Mouse (Mus musculus): ENCODE results near the gene Nsg2. TPM values are rescaled to one million over a fixed set of nuclear protein-coding genes. Genes with fewer than 3 reads are reported as not detected.

Nsg2 gene
- polyA plus RNA-seq, 1 experiment from 2014 or later: 39.2 TPM

DNA sequence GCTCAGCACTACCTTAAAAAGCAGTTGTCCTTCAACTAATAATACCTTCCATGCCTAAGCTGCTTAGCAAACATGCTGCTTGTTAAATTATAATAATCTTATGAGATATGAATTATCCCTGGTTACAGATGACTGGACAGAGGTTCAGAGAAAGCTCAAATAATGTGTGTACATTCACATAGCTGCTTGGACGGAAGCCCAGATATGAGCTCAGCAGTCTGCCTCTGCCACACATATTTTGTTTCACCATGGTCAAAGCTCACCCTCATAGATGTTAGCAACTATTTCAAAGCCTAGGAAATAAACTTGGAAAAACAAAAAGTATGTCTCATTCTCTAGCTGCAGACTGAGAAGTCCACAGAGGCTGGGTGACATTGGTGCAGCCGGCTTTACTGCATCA is 74.9 kb downstream of the Nsg2 start:
- no peak overlapping the region for H3K4me2 ChIP-seq (ENCODE audit: low read depth)
- ATAC-seq (ENCODE audit: insufficient read depth, low FRiP score, low TSS enrichment): no peak
- WGBS: 88% methylated on average over 2 of the region's 2 CpGs

DNA sequence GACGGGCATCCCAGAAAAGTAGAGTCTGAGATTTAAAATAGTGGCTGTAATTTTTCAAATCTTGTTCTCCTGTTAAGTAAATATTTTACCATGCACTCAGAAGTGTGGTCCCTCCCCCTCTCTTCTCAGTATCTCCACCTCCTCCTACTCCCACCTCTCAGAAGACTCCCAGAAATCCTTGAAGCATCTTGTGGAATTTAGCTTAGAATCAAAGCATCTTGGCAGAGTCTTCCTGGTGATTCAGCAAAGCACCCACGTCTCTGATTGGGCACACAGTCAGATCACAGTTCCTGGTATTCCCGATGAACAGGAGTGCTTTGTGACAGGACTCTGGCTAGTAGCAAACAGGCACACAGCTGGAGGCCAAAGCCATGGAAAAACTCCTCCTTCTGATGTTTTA is 83.2 kb downstream of the Nsg2 start:
- Histone ChIP-seq H3K27ac (ENCODE audit: low read depth, low read length) (no peak overlapping the region), H3K9me3 (ENCODE audit: control insufficient read depth, low read length) (no peaks in the 10 kb centered on the region), H3K27me3 (ENCODE audit: control insufficient read depth, insufficient read depth, low read length) (no peaks in the 10 kb centered on the region), H3K4me2 (ENCODE audit: low read depth) (no peak overlapping the region), H3K36me3 (ENCODE audit: control insufficient read depth, insufficient read depth, low read length) (no peaks in the 10 kb centered on the region), H3K4me1 (ENCODE audit: control insufficient read depth, insufficient read depth, low read length) (peaks cover 5% of the 10 kb centered on the region), H3K9ac (ENCODE audit: low read length) (no peak overlapping the region), H3K4me3 (ENCODE audit: low read depth, low read length) (no peak overlapping the region)
- DNase-seq (ENCODE audit: low spot score) (no peak), ATAC-seq (ENCODE audit: insufficient read depth, low FRiP score, low TSS enrichment) (no peak)
- WGBS: 64% methylated on average over 3 of the region's 3 CpGs

More for the DNA sequence above, 74.9 kb downstream of the Nsg2 start:
- Histone ChIP-seq H3K27ac (ENCODE audit: low read depth, low read length) (no peak overlapping the region), H3K27me3 (ENCODE audit: control insufficient read depth, insufficient read depth, low read length) (no peaks in the 10 kb centered on the region), H3K4me1 (ENCODE audit: control insufficient read depth, insufficient read depth, low read length) (no peaks in the 10 kb centered on the region), H3K9ac (ENCODE audit: low read length) (no peak overlapping the region), H3K36me3 (ENCODE audit: control insufficient read depth, insufficient read depth, low read length) (no peaks in the 10 kb centered on the region), H3K9me3 (ENCODE audit: control insufficient read depth, low read length) (no peaks in the 10 kb centered on the region), H3K4me3 (ENCODE audit: low read depth, low read length) (no peak overlapping the region)
- no peak for DNase-seq (ENCODE audit: low spot score)

DNA sequence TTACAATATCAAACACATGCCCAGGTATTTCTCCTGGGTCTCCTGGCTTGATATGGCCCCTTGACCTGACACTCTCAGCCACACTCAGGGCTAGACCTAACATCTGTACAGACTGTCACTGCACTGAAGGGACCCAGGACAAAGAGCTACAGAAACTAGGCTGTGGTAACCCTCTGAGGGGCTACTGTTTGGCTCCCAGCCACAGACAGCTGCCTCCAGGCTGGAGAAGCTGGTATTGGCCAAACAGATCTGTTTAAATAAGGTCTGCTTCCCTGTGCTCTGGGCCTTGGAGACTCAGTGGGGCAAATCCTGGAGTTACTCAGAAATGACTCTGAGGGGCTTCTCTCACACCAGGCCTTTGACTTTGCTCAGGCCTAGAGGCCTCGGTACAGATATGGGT is 86.3 kb downstream of the Nsg2 start:
- no peak for DNase-seq (ENCODE audit: low spot score)
- H3K9me3 ChIP-seq (ENCODE audit: control insufficient read depth, low read length): no peaks in the 10 kb centered on the region
- 68% methylated on average over 1 of the region's 1 CpGs for WGBS
- no peak overlapping the region for H3K27ac ChIP-seq (ENCODE audit: low read depth, low read length)
- peaks cover 5% of the 10 kb centered on the region for H3K4me1 ChIP-seq (ENCODE audit: control insufficient read depth, insufficient read depth, low read length)
- H3K4me2 ChIP-seq (ENCODE audit: low read depth): no peak overlapping the region
- H3K9ac ChIP-seq (ENCODE audit: low read length): no peak overlapping the region
- H3K36me3 ChIP-seq (ENCODE audit: control insufficient read depth, insufficient read depth, low read length): no peaks in the 10 kb centered on the region
- ATAC-seq (ENCODE audit: insufficient read depth, low FRiP score, low TSS enrichment): no peak
- H3K27me3 ChIP-seq (ENCODE audit: control insufficient read depth, insufficient read depth, low read length): no peaks in the 10 kb centered on the region
- no peak overlapping the region for H3K4me3 ChIP-seq (ENCODE audit: low read depth, low read length)

DNA sequence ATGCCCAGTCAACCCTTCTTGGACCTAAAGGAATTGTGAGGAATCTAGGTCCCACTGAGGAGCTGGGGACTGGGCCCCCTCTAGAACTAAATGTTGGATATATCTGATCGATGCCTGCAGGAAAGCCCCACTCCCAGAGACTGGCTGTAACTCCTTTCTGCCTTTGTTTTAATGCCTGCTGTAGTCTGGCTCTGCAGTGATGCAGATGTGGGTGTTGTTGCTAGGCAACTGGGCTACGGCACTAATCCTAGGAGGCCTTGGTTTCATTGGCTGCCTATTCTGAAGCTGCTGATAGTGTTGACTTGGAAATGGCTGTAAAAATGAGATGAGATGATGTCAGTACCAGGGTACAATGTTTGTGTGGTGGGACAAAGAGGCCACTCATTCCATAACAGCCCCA is 87.1 kb downstream of the Nsg2 start:
- Histone ChIP-seq H3K36me3 (ENCODE audit: control insufficient read depth, insufficient read depth, low read length) (no peaks in the 10 kb centered on the region), H3K4me3 (ENCODE audit: low read depth, low read length) (no peak overlapping the region), H3K4me1 (ENCODE audit: control insufficient read depth, insufficient read depth, low read length) (peaks cover 5% of the 10 kb centered on the region), H3K9me3 (ENCODE audit: control insufficient read depth, low read length) (no peaks in the 10 kb centered on the region), H3K27me3 (ENCODE audit: control insufficient read depth, insufficient read depth, low read length) (no peaks in the 10 kb centered on the region), H3K27ac (ENCODE audit: low read depth, low read length) (peak overlapping the region; percentile 75), H3K4me2 (ENCODE audit: low read depth) (no peak overlapping the region), H3K9ac (ENCODE audit: low read length) (no peak overlapping the region)
- ATAC-seq (ENCODE audit: insufficient read depth, low FRiP score, low TSS enrichment) (peak; percentile 90), DNase-seq (ENCODE audit: low spot score) (peak; percentile 68)
- 17% methylated on average over 2 of the region's 2 CpGs for WGBS

DNA sequence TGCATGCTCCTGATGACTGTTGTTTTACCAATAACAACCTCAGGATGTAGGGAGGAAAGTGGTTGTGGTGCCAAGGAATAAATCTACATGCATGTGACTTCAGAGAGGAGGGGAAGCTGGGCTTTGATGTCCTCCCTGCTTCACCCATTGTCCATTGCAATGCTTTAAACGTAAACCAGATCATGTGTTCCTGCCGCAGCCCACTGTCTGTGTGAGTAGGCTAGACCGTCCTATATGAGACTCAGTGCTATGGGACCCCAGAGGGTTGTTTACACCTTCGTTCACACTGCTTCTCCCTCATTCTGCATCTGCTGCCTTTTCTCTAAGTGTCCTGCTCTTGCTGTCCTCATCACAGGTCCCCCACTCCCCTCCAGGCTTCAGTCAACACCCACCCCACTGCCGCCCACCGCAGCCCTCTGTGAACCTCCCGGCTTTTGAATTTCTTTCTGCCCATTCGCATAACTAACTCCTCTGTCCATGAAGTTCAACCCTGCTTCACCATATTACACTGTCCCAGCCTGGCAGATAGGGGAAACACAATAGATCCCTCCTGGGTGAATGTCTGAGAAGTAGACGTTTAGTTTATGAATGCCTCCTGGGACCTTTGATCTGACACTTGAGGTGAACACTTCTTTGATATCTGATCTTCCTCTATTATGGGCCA is 87.6 kb downstream of the Nsg2 start:
- Histone ChIP-seq H3K9me3 (ENCODE audit: control insufficient read depth, low read length) (no peaks in the 10 kb centered on the region), H3K4me3 (ENCODE audit: low read depth, low read length) (no peak overlapping the region), H3K9ac (ENCODE audit: low read length) (no peak overlapping the region), H3K27ac (ENCODE audit: low read depth, low read length) (peak overlapping the region; percentile 69), H3K27me3 (ENCODE audit: control insufficient read depth, insufficient read depth, low read length) (no peaks in the 10 kb centered on the region), H3K36me3 (ENCODE audit: control insufficient read depth, insufficient read depth, low read length) (no peaks in the 10 kb centered on the region), H3K4me2 (ENCODE audit: low read depth) (no peak overlapping the region), H3K4me1 (ENCODE audit: control insufficient read depth, insufficient read depth, low read length) (peaks cover 5% of the 10 kb centered on the region)
- no peak for DNase-seq (ENCODE audit: low spot score)
- 72% methylated on average over 9 of the region's 9 CpGs for WGBS
- peak; percentile 28 for ATAC-seq (ENCODE audit: insufficient read depth, low FRiP score, low TSS enrichment)

DNA sequence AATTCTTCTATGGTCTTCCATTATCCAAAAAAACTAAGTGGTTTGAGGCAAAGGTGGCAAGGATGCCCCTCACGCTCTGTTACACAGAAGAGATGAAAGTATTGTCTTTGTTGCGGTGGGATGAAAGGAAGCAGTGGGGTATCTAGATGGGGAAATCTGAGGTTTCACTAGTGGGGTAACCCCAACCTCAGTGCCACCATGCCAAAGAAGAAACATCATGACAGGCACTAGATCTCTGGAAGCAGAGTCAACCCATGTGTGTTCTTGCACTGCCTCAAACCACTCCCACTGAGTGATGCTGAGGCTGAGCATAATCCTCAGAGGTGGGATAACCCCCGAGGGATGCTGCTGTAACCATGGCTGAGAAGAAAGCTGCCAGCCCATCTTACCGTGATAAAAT is 95.5 kb downstream of the Nsg2 start:
- Histone ChIP-seq H3K36me3 (ENCODE audit: control insufficient read depth, insufficient read depth, low read length) (no peaks in the 10 kb centered on the region), H3K4me2 (ENCODE audit: low read depth) (no peak overlapping the region), H3K9ac (ENCODE audit: low read length) (no peak overlapping the region), H3K4me3 (ENCODE audit: low read depth, low read length) (no peak overlapping the region), H3K27ac (ENCODE audit: low read depth, low read length) (no peak overlapping the region), H3K27me3 (ENCODE audit: control insufficient read depth, insufficient read depth, low read length) (no peaks in the 10 kb centered on the region), H3K9me3 (ENCODE audit: control insufficient read depth, low read length) (no peaks in the 10 kb centered on the region), H3K4me1 (ENCODE audit: control insufficient read depth, insufficient read depth, low read length) (peaks cover under 1% of the 10 kb centered on the region; the same call in 1 of the 2 replicates)
- 85% methylated on average over 4 of the region's 4 CpGs for WGBS
- no peak for DNase-seq (ENCODE audit: low spot score)
- ATAC-seq (ENCODE audit: insufficient read depth, low FRiP score, low TSS enrichment): no peak

DNA sequence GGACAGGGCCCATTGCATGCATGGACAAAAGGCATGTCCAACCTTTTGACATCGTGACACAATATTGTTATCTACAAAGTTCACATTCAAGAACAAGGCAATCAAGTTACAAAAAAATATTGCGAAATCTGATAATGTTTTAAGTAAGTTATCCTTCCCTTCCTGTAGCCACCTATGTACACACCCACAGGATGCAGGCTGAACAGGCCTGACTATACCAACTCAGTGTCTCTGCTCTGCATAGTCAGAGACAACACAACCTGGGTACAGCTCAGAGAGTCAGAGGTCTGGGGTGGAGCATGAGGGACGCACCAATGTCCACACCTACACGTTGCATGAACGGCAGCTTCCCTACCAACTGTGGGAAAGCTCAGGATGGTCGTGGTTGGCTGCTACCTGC is 96.1 kb downstream of the Nsg2 start:
- ATAC-seq (ENCODE audit: insufficient read depth, low FRiP score, low TSS enrichment) (no peak), DNase-seq (ENCODE audit: low spot score) (no peak)
- Histone ChIP-seq H3K27me3 (ENCODE audit: control insufficient read depth, insufficient read depth, low read length) (no peaks in the 10 kb centered on the region), H3K36me3 (ENCODE audit: control insufficient read depth, insufficient read depth, low read length) (no peaks in the 10 kb centered on the region), H3K27ac (ENCODE audit: low read depth, low read length) (no peak overlapping the region), H3K4me1 (ENCODE audit: control insufficient read depth, insufficient read depth, low read length) (peaks cover 5% of the 10 kb centered on the region), H3K9ac (ENCODE audit: low read length) (no peak overlapping the region), H3K4me2 (ENCODE audit: low read depth) (no peak overlapping the region), H3K9me3 (ENCODE audit: control insufficient read depth, low read length) (no peaks in the 10 kb centered on the region), H3K4me3 (ENCODE audit: low read depth, low read length) (no peak overlapping the region)
- 93% methylated on average over 6 of the region's 6 CpGs for WGBS

DNA sequence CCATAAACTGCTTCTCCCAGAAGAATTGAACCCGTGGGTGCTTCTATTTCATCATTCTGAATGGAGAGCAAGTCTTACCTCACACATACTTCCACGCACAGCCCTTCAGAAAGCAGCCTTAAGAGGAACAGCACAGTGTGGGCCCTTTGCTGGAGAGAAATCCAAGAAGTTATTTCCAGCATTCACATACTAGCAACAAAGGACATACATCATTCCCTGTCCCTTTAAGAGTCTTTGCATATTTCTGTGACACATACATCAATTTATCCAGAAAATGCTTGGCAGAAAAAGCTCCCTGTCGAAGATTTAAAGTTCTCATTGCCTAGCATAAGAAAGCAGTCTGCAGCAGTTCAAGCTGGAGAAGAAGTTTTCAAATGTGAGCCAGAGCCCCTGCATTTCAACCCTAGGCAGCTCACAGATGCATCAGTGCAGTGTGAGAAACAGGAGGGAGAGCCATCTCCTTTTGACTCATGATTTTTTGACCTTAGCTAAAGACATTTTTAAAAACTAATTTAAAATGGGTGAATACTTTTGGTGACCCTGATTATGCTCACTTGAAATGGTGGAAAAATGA is 100.9 kb downstream of the Nsg2 start:
- Histone ChIP-seq H3K27me3 (ENCODE audit: control insufficient read depth, insufficient read depth, low read length) (no peaks in the 10 kb centered on the region), H3K9me3 (ENCODE audit: control insufficient read depth, low read length) (no peaks in the 10 kb centered on the region), H3K4me1 (ENCODE audit: control insufficient read depth, insufficient read depth, low read length) (peaks cover 5% of the 10 kb centered on the region), H3K4me3 (ENCODE audit: low read depth, low read length) (no peak overlapping the region), H3K36me3 (ENCODE audit: control insufficient read depth, insufficient read depth, low read length) (no peaks in the 10 kb centered on the region), H3K27ac (ENCODE audit: low read depth, low read length) (no peak overlapping the region), H3K9ac (ENCODE audit: low read length) (no peak overlapping the region), H3K4me2 (ENCODE audit: low read depth) (no peak overlapping the region)
- no peak for DNase-seq (ENCODE audit: low spot score)
- WGBS: 38% methylated on average over 3 of the region's 3 CpGs
- no peak for ATAC-seq (ENCODE audit: insufficient read depth, low FRiP score, low TSS enrichment)

DNA sequence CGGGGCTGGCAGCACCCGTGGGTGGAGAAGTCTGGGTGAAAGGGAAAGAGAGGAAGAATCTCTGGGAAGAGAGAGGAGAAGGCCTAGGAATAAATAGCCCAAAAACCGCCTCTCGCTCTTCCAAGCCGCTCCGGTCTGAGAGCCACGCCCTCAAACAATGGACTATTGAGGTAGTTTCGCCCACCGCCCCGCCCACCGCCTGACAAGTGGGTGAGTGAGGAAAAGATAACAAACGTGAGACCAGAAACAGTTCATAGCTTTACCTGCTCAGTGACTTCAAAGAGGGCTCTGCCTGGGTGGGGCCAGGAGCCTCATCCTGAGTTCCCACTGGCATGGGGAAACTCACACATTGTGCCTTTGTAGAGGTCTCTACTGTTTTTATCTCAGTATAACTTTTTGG is 102.7 kb downstream of the Nsg2 start:
- Histone ChIP-seq H3K4me2 (ENCODE audit: low read depth) (0 out of 2 replicates have a peak overlapping the region, but pooled peaks have one; percentile 19), H3K27me3 (ENCODE audit: control insufficient read depth, insufficient read depth, low read length) (no peaks in the 10 kb centered on the region), H3K9me3 (ENCODE audit: control insufficient read depth, low read length) (no peaks in the 10 kb centered on the region), H3K4me3 (ENCODE audit: low read depth, low read length) (no peak overlapping the region), H3K4me1 (ENCODE audit: control insufficient read depth, insufficient read depth, low read length) (peaks cover 5% of the 10 kb centered on the region), H3K9ac (ENCODE audit: low read length) (no peak overlapping the region), H3K36me3 (ENCODE audit: control insufficient read depth, insufficient read depth, low read length) (no peaks in the 10 kb centered on the region), H3K27ac (ENCODE audit: low read depth, low read length) (no peak overlapping the region)
- DNase-seq (ENCODE audit: low spot score): peak; percentile 43
- ATAC-seq (ENCODE audit: insufficient read depth, low FRiP score, low TSS enrichment): 0 out of 2 replicates have a peak, but pooled peaks have one; percentile 18
- 7% methylated on average over 12 of the region's 12 CpGs for WGBS
